Mouse (Mus musculus): ENCODE measurements around the gene Lrrc17. TPM values are rescaled to one million over a fixed set of nuclear protein-coding genes. Genes with fewer than 3 reads are reported as not detected.
"Not testable (repeated sequence)": the region's sequence is repeated elsewhere in the genome, so short reads cannot be mapped to it uniquely, and the experiment has no call there.

The Lrrc17 gene
- polyA plus RNA-seq, 1 experiment from 2014 or later, result 17.9 TPM

DNA sequence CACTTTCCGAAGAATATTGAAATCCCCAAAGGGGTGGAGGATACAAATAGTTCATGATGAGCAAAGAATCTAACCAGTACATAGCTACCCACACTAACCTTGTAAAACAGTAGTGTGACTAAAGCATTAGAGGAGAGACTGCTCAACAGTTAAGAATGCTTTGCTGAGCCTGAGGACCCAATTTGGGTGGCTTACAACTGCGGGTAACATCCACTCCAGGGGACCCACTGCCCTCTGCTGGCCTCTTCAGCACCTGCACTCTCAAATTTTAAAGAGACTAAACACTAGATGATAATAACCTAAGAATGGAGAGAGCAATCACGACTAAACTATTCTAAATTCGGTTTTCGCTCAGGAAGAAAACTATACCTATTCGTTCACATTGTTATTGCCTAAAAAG lies 43.4 kb downstream of the Lrrc17 start:
- WGBS, result 50% methylated on average over 6 of the region's 6 CpGs
- H3K27ac ChIP-seq (replicated peaks in 1 of 2; ENCODE audit: control insufficient read depth in 1 of 2, insufficient read depth in 1 of 2, low read depth in 2 of 2, low read length in 2 of 2), result no peak overlapping the region
- no peaks in the 10 kb centered on the region for H3K27me3 ChIP-seq (ENCODE audit: control insufficient read depth, insufficient read depth, low read length)
- H3K4me3 ChIP-seq (ENCODE audit: control insufficient read depth in 1 of 2, insufficient read depth in 1 of 2, low read depth in 1 of 2, low read length in 2 of 2), result no peak overlapping the region
- H3K4me1 ChIP-seq (ENCODE audit: control insufficient read depth in 2 of 2, insufficient read depth in 2 of 2, low read length in 2 of 2), result peaks cover 5 to 10% of the 10 kb centered on the region in 2 experiments; a peak in 3 of 4 replicates
- H3K4me2 ChIP-seq (ENCODE audit: low read length), result no peak overlapping the region
- ATAC-seq (ENCODE audit: insufficient number of reproducible peaks, insufficient read depth, low FRiP score, low read depth), result no peak
- no peaks in the 10 kb centered on the region for H3K36me3 ChIP-seq (ENCODE audit: control insufficient read depth, insufficient read depth, low read length)
- H3K9me3 ChIP-seq (ENCODE audit: control insufficient read depth, low read length), result no peaks in the 10 kb centered on the region
- no peak overlapping the region for H3K9ac ChIP-seq (ENCODE audit: low read length)

DNA sequence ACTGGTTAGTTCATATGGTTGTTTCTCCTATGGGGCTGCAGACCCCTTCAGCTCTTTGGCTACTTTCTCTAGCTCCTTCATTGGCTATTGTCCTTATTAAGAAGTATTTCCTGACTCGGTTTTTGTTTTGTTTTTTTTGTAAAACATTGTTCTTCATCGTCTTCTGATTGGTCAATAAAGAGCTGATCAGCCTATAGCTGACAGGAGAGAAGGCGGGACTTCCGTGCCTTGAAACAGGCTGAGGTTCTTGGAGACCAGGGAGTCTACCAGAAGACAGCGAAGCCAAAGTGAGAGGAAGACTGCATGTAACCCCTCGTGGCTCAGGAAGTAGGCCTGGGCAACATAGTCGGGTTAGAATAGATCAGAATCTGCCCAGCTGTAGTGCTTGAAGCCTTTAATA lies 44.3 kb downstream of the Lrrc17 start:
- Histone ChIP-seq H3K27ac (replicated peaks in 1 of 2; ENCODE audit: control insufficient read depth in 1 of 2, insufficient read depth in 1 of 2, low read depth in 2 of 2, low read length in 2 of 2) (no peak overlapping the region), H3K4me2 (ENCODE audit: low read length) (peak overlapping the region; percentile 53), H3K4me1 (ENCODE audit: control insufficient read depth in 2 of 2, insufficient read depth in 2 of 2, low read length in 2 of 2) (peaks cover 0 to 7% of the 10 kb centered on the region in 2 experiments; a peak in 3 of 4 replicates), H3K9ac (ENCODE audit: low read length) (no peak overlapping the region), H3K36me3 (ENCODE audit: control insufficient read depth, insufficient read depth, low read length) (no peaks in the 10 kb centered on the region), H3K9me3 (ENCODE audit: control insufficient read depth, low read length) (no peaks in the 10 kb centered on the region), H3K4me3 (ENCODE audit: control insufficient read depth in 1 of 2, insufficient read depth in 1 of 2, low read depth in 1 of 2, low read length in 2 of 2) (no peak overlapping the region), H3K27me3 (ENCODE audit: control insufficient read depth, insufficient read depth, low read length) (no peaks in the 10 kb centered on the region)
- ATAC-seq (ENCODE audit: insufficient number of reproducible peaks, insufficient read depth, low FRiP score, low read depth), result no peak
- 64% methylated on average over 7 of the region's 7 CpGs for WGBS

DNA sequence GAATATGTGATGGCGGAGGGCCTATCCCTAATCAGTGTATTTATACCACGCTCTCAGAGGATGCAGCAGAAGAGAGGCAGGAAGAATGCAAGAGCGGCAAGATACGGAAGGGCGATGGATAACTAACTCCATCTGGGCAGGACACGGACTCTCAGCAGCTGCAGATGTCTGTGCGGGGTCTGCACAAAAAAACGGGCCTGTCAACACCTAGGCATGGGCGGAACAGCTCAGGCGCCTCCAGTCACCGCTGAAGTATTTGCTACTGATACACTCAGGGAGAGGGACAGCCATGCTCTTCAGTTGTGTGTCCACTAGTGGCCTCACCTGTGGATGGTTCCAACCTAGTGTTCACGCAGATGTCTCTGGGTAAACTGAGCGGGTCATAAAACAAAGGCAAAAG lies 44.9 kb downstream of the Lrrc17 start:
- H3K27me3 ChIP-seq (ENCODE audit: control insufficient read depth, insufficient read depth, low read length), result no peaks in the 10 kb centered on the region
- H3K4me1 ChIP-seq (ENCODE audit: control insufficient read depth in 2 of 2, insufficient read depth in 2 of 2, low read length in 2 of 2), result peaks cover 0 to 6% of the 10 kb centered on the region in 2 experiments; a peak in 2 of 4 replicates
- H3K9me3 ChIP-seq (ENCODE audit: control insufficient read depth, low read length), result no peaks in the 10 kb centered on the region
- 30% methylated on average over 13 of the region's 13 CpGs for WGBS
- H3K27ac ChIP-seq (replicated peaks in 1 of 2; ENCODE audit: control insufficient read depth in 1 of 2, insufficient read depth in 1 of 2, low read depth in 2 of 2, low read length in 2 of 2), result no peak overlapping the region
- 0 out of 2 replicates have a peak, but pooled peaks have one; percentile 50 for ATAC-seq (ENCODE audit: insufficient number of reproducible peaks, insufficient read depth, low FRiP score, low read depth)
- H3K4me2 ChIP-seq (ENCODE audit: low read length), result peak overlapping the region; percentile 53
- no peaks in the 10 kb centered on the region for H3K36me3 ChIP-seq (ENCODE audit: control insufficient read depth, insufficient read depth, low read length)
- peak overlapping the region in 1 of 2 experiments; percentile 9; a peak in 1 of 4 replicates for H3K4me3 ChIP-seq (ENCODE audit: control insufficient read depth in 1 of 2, insufficient read depth in 1 of 2, low read depth in 1 of 2, low read length in 2 of 2)
- H3K9ac ChIP-seq (ENCODE audit: low read length), result no peak overlapping the region

DNA sequence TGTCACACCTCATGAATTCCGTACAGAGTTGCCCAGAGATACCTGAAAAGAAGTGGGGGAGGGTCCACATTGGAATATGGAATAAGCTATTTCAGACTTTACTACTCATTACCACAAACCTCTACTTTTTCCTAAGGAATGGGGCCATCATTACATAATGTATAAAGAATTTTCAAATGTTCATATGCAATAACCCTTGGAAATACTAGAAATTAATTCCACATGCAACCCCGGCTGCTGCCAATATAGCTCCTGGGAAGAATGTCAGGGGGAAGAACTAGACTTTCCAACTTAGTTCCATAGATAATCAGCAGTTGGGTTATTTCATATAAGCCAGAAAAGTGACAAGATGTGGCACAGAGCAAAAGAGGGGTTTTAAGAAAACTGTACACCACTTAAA lies 48.7 kb downstream of the Lrrc17 start:
- no peaks in the 10 kb centered on the region for H3K36me3 ChIP-seq (ENCODE audit: control insufficient read depth, insufficient read depth, low read length)
- peaks cover 0 to 6% of the 10 kb centered on the region in 2 experiments; a peak in 2 of 4 replicates for H3K4me1 ChIP-seq (ENCODE audit: control insufficient read depth in 2 of 2, insufficient read depth in 2 of 2, low read length in 2 of 2)
- no peak overlapping the region for H3K27ac ChIP-seq (replicated peaks in 1 of 2; ENCODE audit: control insufficient read depth in 1 of 2, insufficient read depth in 1 of 2, low read depth in 2 of 2, low read length in 2 of 2)
- H3K27me3 ChIP-seq (ENCODE audit: control insufficient read depth, insufficient read depth, low read length), result no peaks in the 10 kb centered on the region
- no peaks in the 10 kb centered on the region for H3K9me3 ChIP-seq (ENCODE audit: control insufficient read depth, low read length)
- WGBS, result 62% methylated on average over 2 of the region's 2 CpGs
- ATAC-seq (ENCODE audit: insufficient number of reproducible peaks, insufficient read depth, low FRiP score, low read depth), result no peak
- H3K4me2 ChIP-seq (ENCODE audit: low read length), result no peak overlapping the region
- no peak overlapping the region for H3K9ac ChIP-seq (ENCODE audit: low read length)
- no peak overlapping the region for H3K4me3 ChIP-seq (ENCODE audit: control insufficient read depth in 1 of 2, insufficient read depth in 1 of 2, low read depth in 1 of 2, low read length in 2 of 2)

DNA sequence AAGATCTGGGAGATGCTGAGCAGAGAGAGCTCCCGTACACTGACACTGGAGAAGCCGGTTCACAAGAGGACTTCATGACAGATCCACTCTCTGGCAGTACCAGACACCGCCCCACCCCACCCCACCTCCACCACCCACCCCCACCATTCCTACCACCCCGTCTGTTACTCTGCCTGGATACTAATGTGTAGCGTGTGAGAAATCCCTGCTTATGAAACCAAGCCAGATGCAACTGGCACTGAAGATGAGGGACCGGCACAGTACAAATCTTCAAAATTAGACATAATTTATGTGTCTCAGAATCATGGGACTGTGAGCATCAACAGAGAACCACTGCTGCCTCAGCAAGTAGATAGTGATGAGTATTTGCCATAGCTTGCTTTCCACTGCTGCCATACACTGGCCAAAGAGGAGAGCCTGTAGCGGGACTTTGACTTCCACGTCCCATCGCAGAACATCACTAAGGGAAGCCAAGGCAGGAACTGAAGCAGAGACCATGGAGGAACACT lies 49.9 kb downstream of the Lrrc17 start:
- Histone ChIP-seq H3K4me3 (ENCODE audit: control insufficient read depth in 1 of 2, insufficient read depth in 1 of 2, low read depth in 1 of 2, low read length in 2 of 2) (no peak overlapping the region), H3K27ac (replicated peaks in 1 of 2; ENCODE audit: control insufficient read depth in 1 of 2, insufficient read depth in 1 of 2, low read depth in 2 of 2, low read length in 2 of 2) (no peak overlapping the region), H3K36me3 (ENCODE audit: control insufficient read depth, insufficient read depth, low read length) (no peaks in the 10 kb centered on the region), H3K9ac (ENCODE audit: low read length) (no peak overlapping the region), H3K9me3 (ENCODE audit: control insufficient read depth, low read length) (no peaks in the 10 kb centered on the region), H3K4me2 (ENCODE audit: low read length) (no peak overlapping the region), H3K27me3 (ENCODE audit: control insufficient read depth, insufficient read depth, low read length) (no peaks in the 10 kb centered on the region), H3K4me1 (ENCODE audit: control insufficient read depth in 2 of 2, insufficient read depth in 2 of 2, low read length in 2 of 2) (peaks cover 0 to 2% of the 10 kb centered on the region in 2 experiments; a peak in 1 of 4 replicates)
- no peak for ATAC-seq (ENCODE audit: insufficient number of reproducible peaks, insufficient read depth, low FRiP score, low read depth)
- WGBS, result 80% methylated on average over 9 of the region's 9 CpGs

DNA sequence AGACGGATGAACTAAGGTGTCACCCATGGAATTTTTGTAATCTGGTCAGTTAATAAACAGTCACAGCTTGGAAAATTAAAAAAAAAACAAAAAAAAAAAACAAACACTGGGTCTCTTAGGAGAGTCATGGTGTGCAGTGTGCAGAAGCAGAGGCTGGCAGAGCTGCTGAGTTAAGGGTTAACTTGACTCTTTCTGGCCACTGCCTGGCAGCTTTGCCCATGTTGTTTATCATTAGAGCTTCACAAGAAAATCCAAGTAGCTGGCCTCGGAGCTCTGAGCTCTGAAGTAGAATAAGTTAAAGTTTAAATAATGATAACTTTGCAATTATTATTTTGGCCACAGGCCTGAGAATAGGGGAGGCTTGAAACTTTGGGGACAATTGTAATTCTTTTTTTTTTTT lies 56.2 kb downstream of the Lrrc17 start:
- H3K27me3 ChIP-seq (ENCODE audit: control insufficient read depth, insufficient read depth, low read length); H3K4me2 ChIP-seq (ENCODE audit: low read length); H3K27ac ChIP-seq (replicated peaks in 1 of 2; ENCODE audit: control insufficient read depth in 1 of 2, insufficient read depth in 1 of 2, low read depth in 2 of 2, low read length in 2 of 2); H3K9ac ChIP-seq (ENCODE audit: low read length); H3K9me3 ChIP-seq (ENCODE audit: control insufficient read depth, low read length); H3K4me3 ChIP-seq (ENCODE audit: control insufficient read depth in 1 of 2, insufficient read depth in 1 of 2, low read depth in 1 of 2, low read length in 2 of 2); H3K36me3 ChIP-seq (ENCODE audit: control insufficient read depth, insufficient read depth, low read length); H3K4me1 ChIP-seq (ENCODE audit: control insufficient read depth in 2 of 2, insufficient read depth in 2 of 2, low read length in 2 of 2); ATAC-seq (ENCODE audit: insufficient number of reproducible peaks, insufficient read depth, low FRiP score, low read depth): not testable (repeated sequence)
- 63% methylated on average over 2 of the region's 2 CpGs for WGBS

DNA sequence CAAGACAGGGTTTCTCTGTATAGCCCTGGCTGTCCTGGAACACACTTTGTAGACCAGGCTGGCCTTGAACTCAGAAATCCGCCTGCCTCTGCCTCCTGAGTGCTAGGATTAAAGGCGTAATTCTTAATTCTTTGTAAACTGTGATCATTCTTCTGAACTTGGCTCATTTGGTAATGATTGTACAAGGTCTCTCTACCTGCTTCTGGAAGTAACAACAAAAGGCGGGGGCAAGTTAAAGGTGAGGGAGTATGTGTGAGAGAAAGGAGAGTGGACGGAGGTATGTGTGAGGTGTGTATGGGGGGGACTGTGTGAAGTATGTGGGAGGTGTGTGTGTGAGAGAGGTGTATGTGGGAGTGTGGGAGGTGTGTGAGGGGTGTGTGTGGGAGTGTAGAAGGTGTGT lies 56.6 kb downstream of the Lrrc17 start:
- Histone ChIP-seq H3K9me3 (ENCODE audit: control insufficient read depth, low read length) (no peaks in the 10 kb centered on the region), H3K4me3 (ENCODE audit: control insufficient read depth in 1 of 2, insufficient read depth in 1 of 2, low read depth in 1 of 2, low read length in 2 of 2) (no peak overlapping the region), H3K27ac (replicated peaks in 1 of 2; ENCODE audit: control insufficient read depth in 1 of 2, insufficient read depth in 1 of 2, low read depth in 2 of 2, low read length in 2 of 2) (no peak overlapping the region), H3K4me2 (ENCODE audit: low read length) (no peak overlapping the region), H3K9ac (ENCODE audit: low read length) (no peak overlapping the region), H3K4me1 (ENCODE audit: control insufficient read depth in 2 of 2, insufficient read depth in 2 of 2, low read length in 2 of 2) (no peaks in the 10 kb centered on the region), H3K36me3 (ENCODE audit: control insufficient read depth, insufficient read depth, low read length) (no peaks in the 10 kb centered on the region), H3K27me3 (ENCODE audit: control insufficient read depth, insufficient read depth, low read length) (no peaks in the 10 kb centered on the region)
- ATAC-seq (ENCODE audit: insufficient number of reproducible peaks, insufficient read depth, low FRiP score, low read depth), result no peak
- WGBS, result 90% methylated on average over 4 of the region's 4 CpGs

DNA sequence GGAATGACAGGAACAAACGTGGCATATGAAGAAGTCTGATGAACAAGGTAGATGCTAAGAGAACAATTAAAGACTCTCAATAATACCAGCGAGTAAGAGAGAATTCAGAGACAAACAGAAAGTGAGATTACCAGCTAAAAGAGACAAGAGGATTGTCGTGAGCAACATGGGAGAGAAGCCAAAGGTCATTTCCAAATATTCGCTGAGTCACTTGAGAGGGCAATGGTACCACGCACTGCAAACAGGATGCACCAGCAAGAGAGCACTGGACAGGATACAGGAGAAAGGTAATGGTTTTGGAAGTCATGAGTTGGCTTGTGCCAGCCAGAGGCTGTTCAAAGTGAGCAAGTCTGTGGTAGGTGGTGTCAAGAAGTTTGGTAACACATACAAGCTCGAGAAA lies 62.6 kb downstream of the Lrrc17 start:
- Histone ChIP-seq H3K4me3 (ENCODE audit: control insufficient read depth in 1 of 2, insufficient read depth in 1 of 2, low read depth in 1 of 2, low read length in 2 of 2) (no peak overlapping the region), H3K27me3 (ENCODE audit: control insufficient read depth, insufficient read depth, low read length) (no peaks in the 10 kb centered on the region), H3K36me3 (ENCODE audit: control insufficient read depth, insufficient read depth, low read length) (no peaks in the 10 kb centered on the region), H3K27ac (replicated peaks in 1 of 2; ENCODE audit: control insufficient read depth in 1 of 2, insufficient read depth in 1 of 2, low read depth in 2 of 2, low read length in 2 of 2) (no peak overlapping the region), H3K4me1 (ENCODE audit: control insufficient read depth in 2 of 2, insufficient read depth in 2 of 2, low read length in 2 of 2) (no peaks in the 10 kb centered on the region), H3K4me2 (ENCODE audit: low read length) (no peak overlapping the region), H3K9me3 (ENCODE audit: control insufficient read depth, low read length) (no peaks in the 10 kb centered on the region), H3K9ac (ENCODE audit: low read length) (no peak overlapping the region)
- no peak for ATAC-seq (ENCODE audit: insufficient number of reproducible peaks, insufficient read depth, low FRiP score, low read depth)
- 61% methylated on average over 6 of the region's 6 CpGs for WGBS

All from heart, embryonic 14.5 days (tissue).